Mouse (Mus musculus) midbrain, embryonic 10.5 days (tissue): Measurements from ENCODE around the gene Arsg. TPM values are rescaled to one million over a fixed set of nuclear protein-coding genes. Genes with fewer than 3 reads are reported as not detected.

Experiments
- DNase-seq: peaks from one replicate; pipeline ENCODE4 v3.0.0-alpha.2; 2017; ENCODE audit warnings: low spot score
- H3K27ac ChIP-seq: fragments of 300-500 bp; sonication (generic); replicated peaks from 2 replicates; pipeline ENCODE4 v1.5.1; 2016; ENCODE audit warnings: mild to moderate bottlenecking
- H3K27me3 ChIP-seq: fragments of 300-500 bp; sonication (generic); 2 replicates; pipeline ENCODE4 v1.6.1; 2016; ENCODE audit warnings: low read depth, mild to moderate bottlenecking; ENCODE audit not compliant: poor library complexity, severe bottlenecking
- H3K36me3 ChIP-seq: fragments of 300-500 bp; sonication (generic); 2 replicates; pipeline ENCODE4 v1.6.1; 2016; ENCODE audit warnings: mild to moderate bottlenecking, moderate library complexity
- H3K4me1 ChIP-seq: fragments of 300-500 bp; sonication (generic); 2 replicates; pipeline ENCODE4 v1.6.1; 2016
- H3K4me3 ChIP-seq: fragments of 300-500 bp; sonication (generic); 2 replicates; pipeline ENCODE4 v1.5.1; 2016; ENCODE audit warnings: mild to moderate bottlenecking, moderate library complexity
- H3K9me3 ChIP-seq: fragments of 300-500 bp; sonication (generic); replicated peaks from 2 replicates; pipeline ENCODE4 v1.6.1; 2016; ENCODE audit warnings: mild to moderate bottlenecking
- WGBS: fragments of 180-500 bp; shearing (Covaris S2); methylation state at CpG from one replicate; pipeline ENCODE4 v1.1.7; 2016; 5-methylcytosine and 5-hydroxymethylcytosine counted together
- polyA plus RNA-seq: library from polyadenylated mRNA; unstranded; fragments of >200 nt; fragmentation: Nextera tagmentation; extraction: Ambion mirVana; gene quantifications from 2 replicates; pipeline ENCODE4 v1.2.1, GENCODE M21; 2016

The Arsg gene
- polyA plus RNA-seq, 1 experiment from 2014 or later, result 1.9 TPM

DNA sequence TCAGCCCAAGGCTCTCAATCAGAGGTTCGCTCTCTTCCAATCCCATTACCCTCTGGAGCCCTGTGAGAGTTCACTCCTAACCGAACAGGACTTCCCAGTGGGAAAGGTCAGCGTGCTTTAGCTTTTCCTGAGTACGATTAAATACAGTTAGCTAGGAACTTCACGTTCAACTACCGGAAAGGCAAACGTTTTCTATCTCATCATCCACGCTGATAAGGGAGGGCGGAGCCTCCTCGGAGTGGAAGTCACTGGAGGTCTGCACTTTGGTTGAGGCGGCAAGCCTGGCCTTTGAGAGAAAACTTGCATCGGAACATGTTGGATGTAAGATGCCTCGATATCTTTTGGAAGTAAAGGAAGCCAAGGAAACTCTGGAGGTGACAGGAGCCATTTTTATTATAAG lies 113.8 kb downstream of the Arsg start:
- no peak for DNase-seq
- no peaks in the 10 kb centered on the region for H3K27me3 ChIP-seq
- 64% methylated on average over 13 of the region's 13 CpGs for WGBS
- no peak overlapping the region for H3K27ac ChIP-seq
- H3K36me3 ChIP-seq, result no peaks in the 10 kb centered on the region
- peaks cover 19% of the 10 kb centered on the region for H3K4me1 ChIP-seq
- H3K9me3 ChIP-seq, result no peaks in the 10 kb centered on the region
- H3K4me3 ChIP-seq, result no peak overlapping the region

DNA sequence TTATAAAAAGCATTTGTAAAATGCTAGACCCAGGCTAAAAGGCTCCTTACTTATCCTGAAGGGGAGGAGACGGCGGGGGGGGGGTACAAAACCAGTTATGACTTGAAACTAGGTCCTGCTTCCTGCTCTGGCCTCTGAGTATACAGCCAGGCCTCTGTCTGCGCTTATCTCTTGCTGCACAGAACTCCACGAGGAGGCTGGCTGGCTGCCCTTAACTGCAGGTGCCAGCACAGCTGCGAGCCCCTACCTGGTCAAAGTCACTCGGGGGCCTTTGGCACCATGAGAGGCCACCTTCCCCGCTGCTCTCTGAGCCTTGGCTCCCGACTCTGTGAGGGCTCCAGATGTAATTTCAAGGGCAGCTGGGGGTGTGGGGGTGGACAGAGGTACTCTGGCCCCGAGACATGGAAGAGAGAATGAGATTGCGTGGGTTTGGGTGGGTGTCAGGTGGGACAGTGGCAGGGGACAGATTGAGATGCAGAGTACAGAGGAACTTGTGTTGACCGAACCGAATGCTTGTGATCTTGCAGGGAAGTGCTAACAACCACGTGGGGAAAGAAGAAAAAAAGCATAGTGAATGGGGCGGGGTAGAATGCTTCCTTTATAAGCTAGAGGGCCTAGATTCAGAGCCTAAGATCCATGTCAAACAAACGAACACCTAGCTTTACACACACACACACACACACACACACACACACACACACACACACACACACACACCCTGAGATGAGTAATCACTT lies 114.6 kb downstream of the Arsg start:
- no peak overlapping the region for H3K4me3 ChIP-seq
- no peaks in the 10 kb centered on the region for H3K27me3 ChIP-seq
- peaks cover 12% of the 10 kb centered on the region for H3K4me1 ChIP-seq
- no peaks in the 10 kb centered on the region for H3K9me3 ChIP-seq
- 76% methylated on average over 15 of the region's 15 CpGs for WGBS
- H3K36me3 ChIP-seq, result no peaks in the 10 kb centered on the region
- DNase-seq, result no peak
- no peak overlapping the region; the same call in 1 of the 2 replicates for H3K27ac ChIP-seq

DNA sequence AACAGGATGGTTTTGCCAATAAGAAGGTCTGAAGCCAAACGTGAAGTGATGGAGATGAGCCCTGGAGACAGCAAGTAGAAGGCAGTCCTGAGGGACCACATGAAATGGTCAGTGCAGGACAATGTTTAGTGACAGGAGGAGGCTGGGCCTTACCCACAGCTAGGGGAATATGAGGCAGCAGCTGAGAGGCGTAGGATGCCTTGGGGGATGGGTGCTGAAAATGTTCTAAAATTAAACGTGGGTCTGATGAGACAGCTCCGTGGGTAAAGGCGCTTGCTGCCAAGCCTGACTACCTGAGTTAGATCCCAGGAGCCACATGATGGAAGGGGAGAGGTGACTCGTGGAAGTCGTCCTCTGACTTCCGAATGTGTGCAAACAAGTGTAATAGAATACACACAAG lies 116.8 kb downstream of the Arsg start:
- H3K27me3 ChIP-seq, result no peaks in the 10 kb centered on the region
- H3K4me3 ChIP-seq, result no peak overlapping the region
- 91% methylated on average over 8 of the region's 8 CpGs for WGBS
- no peaks in the 10 kb centered on the region for H3K9me3 ChIP-seq
- no peak for DNase-seq
- H3K36me3 ChIP-seq, result no peaks in the 10 kb centered on the region
- H3K27ac ChIP-seq, result no peak overlapping the region
- peaks cover 6% of the 10 kb centered on the region for H3K4me1 ChIP-seq

DNA sequence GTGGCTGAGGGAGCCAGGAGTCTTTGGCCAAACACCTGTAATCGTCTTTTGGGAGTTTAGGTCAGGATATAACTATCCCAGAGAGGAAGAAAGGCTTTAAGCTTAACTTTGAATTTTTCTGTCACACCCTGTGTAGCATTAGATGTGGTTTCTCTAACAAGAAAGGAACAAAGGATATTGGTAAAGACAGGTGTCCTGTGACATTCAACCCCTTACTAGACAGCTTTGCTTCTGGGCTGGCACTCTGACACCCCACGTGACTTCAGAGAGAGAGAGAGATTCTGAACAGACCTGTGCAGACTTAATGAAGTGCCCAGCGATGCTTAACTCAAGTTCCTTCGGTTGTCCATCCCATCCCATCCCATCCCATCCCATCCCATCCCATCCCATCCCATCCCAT lies 118.3 kb downstream of the Arsg start:
- no peak overlapping the region for H3K27ac ChIP-seq
- WGBS, result 90% methylated on average over 4 of the region's 4 CpGs

DNA sequence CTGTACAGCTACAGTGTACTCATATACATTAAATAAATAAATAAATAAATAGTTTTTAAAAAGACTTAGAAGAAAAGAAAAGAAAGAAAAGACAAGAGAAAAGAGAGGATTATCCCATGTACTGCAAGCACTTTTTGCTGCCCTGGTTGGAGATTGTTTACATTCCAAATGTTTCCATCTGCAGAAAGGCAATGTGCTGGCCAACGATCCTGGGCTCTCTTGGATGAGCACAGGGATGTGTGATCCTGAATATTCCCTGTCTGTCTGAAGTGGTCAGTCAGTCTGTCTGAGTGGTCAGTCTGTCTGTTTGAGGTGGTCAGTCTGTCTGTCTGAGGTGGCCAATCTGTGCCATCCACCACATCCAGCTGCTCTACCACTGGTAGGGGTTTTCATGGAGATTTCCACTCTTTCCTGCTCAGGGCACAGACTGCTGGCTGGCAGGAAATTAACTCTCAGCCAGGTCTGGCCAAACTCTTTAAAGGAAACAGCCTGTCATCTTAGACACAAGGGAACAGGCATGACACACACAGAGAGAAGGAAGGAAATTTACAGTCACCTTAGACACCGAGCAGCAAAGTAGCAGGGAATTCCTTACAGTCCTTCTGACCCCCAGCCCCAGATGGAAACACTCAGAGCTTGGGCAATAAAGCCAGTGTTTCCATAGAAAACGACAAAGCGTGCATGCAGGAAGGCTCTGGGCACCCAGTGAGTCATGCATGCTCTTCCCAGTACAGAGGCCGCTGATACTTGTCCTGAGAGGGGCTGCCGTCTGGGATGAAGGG lies 120.2 kb downstream of the Arsg start:
- WGBS, result 79% methylated on average over 6 of the region's 6 CpGs
- no peaks in the 10 kb centered on the region for H3K9me3 ChIP-seq
- no peaks in the 10 kb centered on the region for H3K4me1 ChIP-seq
- H3K27me3 ChIP-seq, result no peaks in the 10 kb centered on the region
- 0 out of 2 replicates have a peak, but pooled peaks cover 3% of the 10 kb centered on the region for H3K36me3 ChIP-seq
- no peak overlapping the region for H3K27ac ChIP-seq
- H3K4me3 ChIP-seq, result no peak overlapping the region
- DNase-seq, result no peak

More for the DNA sequence above, 118.3 kb downstream of the Arsg start:
- Histone ChIP-seq H3K36me3 (0 out of 2 replicates have a peak, but pooled peaks cover 3% of the 10 kb centered on the region), H3K9me3 (no peaks in the 10 kb centered on the region), H3K4me3 (no peak overlapping the region), H3K4me1 (peaks cover 6% of the 10 kb centered on the region), H3K27me3 (no peaks in the 10 kb centered on the region)
- no peak for DNase-seq

DNA sequence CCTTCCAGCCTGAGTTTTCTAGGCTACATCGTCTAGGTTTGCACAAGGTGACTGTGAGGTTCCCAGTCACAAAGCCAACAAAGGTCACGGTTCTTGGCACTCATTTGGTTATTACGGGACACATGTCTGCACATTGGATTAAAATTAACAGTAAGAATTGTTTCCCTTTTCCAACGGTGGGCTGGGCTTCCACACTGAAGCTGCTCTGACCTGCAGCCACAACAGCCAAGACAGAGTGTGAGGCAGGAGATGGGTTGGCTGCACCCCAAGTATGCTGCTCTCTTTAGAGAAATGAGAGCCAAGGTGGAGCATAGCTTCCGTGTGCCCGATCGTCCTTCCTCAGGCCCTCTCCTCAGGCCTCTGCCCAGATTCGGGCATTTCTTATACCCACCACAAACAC lies 121.6 kb downstream of the Arsg start:
- no peak for DNase-seq
- H3K4me3 ChIP-seq, result no peak overlapping the region
- 91% methylated on average over 8 of the region's 8 CpGs for WGBS
- H3K27me3 ChIP-seq, result no peaks in the 10 kb centered on the region
- H3K27ac ChIP-seq, result no peak overlapping the region
- no peaks in the 10 kb centered on the region for H3K4me1 ChIP-seq
- H3K36me3 ChIP-seq, result 0 out of 2 replicates have a peak, but pooled peaks cover 7% of the 10 kb centered on the region
- no peaks in the 10 kb centered on the region for H3K9me3 ChIP-seq

DNA sequence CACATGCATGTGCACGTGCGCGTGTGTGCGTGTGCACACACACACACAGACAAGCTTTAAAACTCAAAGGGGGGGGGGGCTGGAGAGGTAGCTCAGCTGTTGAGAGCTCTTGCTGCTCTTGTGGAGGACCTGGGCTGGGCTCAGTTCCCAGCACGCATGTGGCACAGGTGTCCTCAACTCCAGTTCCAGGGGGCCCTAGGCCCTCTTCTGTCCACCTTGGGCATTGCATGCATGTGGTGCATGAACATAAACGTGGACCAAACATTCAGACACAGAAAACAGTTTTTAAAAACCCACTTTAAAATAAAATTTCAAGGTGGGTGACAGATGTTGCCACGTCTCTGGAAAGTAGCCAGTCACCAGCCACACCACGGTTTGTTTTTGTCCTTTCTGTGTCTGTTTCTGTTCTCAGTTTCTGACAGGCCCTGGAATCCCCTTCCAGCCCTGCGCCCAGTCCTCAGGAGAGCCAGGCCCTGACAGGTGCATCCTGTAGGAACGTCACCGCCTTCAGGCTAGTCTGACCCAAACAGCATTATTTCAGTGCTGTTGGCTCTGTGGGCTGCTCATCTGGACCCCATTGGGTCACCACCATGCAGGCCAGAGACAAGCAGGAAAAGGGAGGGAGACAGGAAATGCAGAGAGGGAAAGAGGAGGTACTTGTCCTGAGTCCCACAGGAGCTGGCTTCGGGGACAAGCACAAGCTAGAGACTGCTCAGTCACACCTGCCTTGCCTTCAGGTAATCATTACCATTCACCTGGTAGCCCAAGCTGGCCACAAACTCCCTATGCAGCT lies 125.8 kb downstream of the Arsg start:
- Histone ChIP-seq H3K36me3 (peaks cover 29% of the 10 kb centered on the region), H3K4me3 (no peak overlapping the region), H3K4me1 (no peaks in the 10 kb centered on the region), H3K27ac (no peak overlapping the region), H3K9me3 (no peaks in the 10 kb centered on the region), H3K27me3 (no peaks in the 10 kb centered on the region)
- WGBS, result 87% methylated on average over 12 of the region's 12 CpGs
- DNase-seq, result no peak

DNA sequence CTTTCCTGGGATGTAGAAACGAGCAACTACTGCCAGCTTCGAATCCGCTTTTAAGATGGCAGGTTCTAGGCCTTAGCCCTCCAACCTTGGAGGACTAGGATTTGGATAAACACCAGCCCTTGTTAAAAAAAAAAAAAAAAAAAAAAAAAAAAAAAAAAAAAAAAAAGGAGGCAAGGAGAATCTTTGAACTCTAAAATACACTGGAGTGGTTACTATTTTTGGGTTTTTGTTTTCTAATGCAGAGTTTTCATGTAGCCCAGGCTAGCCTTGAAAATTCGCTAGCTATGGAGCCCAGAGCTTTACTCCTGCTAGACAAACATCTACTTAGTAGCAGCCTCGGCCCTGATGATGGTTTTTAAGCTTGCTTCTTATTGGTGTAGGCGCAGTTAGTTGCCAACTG lies 134.4 kb downstream of the Arsg start:
- no peak for DNase-seq
- Histone ChIP-seq H3K27ac (no peak overlapping the region), H3K9me3 (no peaks in the 10 kb centered on the region), H3K4me1 (peaks cover 33% of the 10 kb centered on the region), H3K36me3 (peaks cover 9% of the 10 kb centered on the region; the same call in 1 of the 2 replicates), H3K27me3 (no peaks in the 10 kb centered on the region; the same call in 1 of the 2 replicates), H3K4me3 (no peak overlapping the region)
- 81% methylated on average over 6 of the region's 6 CpGs for WGBS

DNA sequence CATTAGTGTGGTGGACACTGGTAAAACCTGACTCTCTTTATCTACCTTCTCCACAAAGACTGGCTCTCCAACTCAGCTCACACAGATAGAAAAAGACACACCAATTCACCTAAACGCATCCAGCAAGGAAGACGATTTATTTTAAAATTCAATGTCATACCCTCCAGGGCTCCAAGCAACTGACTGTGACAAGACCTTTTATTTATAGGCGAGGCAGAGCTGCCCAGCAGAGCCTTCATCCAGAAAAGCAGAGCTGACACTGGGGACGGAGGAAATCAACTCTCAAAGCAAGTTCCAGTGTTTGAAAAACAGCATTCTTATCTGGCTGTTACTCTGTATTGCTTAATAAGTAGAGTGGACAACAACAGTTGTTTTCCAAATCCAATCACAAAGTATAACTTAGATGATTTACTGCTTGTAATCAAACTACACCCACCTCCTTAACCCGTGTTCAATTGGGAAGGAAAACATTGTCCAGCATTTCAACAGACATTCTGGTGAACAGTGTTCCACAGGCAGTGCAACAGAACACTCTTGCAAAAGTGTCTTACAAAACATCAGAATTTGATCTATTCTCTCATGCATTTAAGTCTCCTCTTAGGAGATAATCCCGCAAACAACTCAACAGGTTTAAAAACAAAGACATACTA lies 135.9 kb downstream of the Arsg start:
- WGBS, result 79% methylated on average over 6 of the region's 6 CpGs
- DNase-seq, result no peak
- H3K27ac ChIP-seq, result no peak overlapping the region
- no peaks in the 10 kb centered on the region for H3K9me3 ChIP-seq
- no peak overlapping the region for H3K4me3 ChIP-seq
- H3K27me3 ChIP-seq, result peaks cover 4% of the 10 kb centered on the region; the same call in 1 of the 2 replicates
- peaks cover 33% of the 10 kb centered on the region for H3K4me1 ChIP-seq
- no peaks in the 10 kb centered on the region for H3K36me3 ChIP-seq

DNA sequence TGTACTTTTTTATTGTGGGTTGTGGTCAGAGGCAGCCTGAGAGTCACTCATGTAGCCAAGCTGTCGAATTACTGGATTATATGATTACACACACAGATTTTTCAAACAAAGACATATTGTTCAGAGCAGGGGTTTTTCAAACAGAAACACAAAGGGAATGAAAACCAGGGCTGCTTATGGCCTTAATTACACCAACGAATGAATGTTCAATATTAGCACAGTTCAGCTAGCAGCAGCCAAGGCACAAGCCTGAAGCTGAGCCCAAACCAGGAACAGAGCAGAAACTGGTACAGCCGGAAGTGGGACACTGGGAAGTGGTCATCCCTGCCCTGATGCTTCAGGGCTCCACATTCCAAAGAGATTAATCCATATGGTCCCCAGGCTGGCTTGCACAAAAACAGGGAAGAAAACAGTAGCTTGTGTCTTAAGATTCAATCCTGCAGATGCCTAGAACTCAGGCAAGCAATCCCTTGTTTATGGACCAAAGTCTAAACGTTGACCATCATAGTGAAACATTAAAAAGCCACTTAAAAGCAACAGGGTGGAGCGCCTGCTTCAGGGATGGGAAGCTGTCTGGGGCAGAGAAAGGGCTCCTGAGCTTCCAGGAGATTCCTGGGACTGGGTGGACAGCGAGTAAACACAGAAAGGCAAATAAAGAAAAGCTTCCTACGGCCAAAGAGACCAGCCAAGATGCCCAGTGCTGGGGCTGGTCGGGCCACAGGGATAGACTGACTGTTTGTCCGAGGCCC lies 137.0 kb downstream of the Arsg start:
- H3K27ac ChIP-seq, result peak overlapping the region; percentile 88
- DNase-seq, result peak; percentile 15
- H3K36me3 ChIP-seq, result no peaks in the 10 kb centered on the region
- H3K4me1 ChIP-seq, result peaks cover 33% of the 10 kb centered on the region
- 17% methylated on average over 9 of the region's 9 CpGs for WGBS
- H3K9me3 ChIP-seq, result no peaks in the 10 kb centered on the region
- peaks cover 4% of the 10 kb centered on the region; the same call in 1 of the 2 replicates for H3K27me3 ChIP-seq
- H3K4me3 ChIP-seq, result peak overlapping the region; percentile 70

DNA sequence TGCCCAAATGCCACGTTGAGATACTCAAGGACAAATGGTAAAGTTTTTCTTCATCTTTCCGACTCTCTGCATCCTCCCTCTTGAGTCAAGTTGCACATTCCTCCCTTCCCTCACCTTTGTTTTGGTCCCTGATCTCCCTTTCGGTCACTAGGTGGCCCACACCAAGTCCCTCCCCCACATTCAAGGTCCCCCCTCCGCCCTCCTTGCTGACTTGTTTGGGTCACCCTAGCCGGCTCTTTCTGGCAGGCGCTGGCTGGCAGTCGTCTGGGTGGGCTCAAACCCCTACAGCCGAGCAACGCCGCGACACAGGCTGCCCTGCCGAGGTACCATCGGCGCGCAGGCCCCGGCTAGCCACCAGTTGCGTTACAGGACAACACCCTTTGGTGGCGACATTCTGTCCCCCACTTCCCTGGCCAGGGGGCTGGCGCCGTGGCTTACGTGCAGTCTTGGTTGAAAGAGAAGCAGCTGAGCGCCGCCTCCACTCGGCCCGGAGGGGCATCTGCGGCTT lies 137.7 kb downstream of the Arsg start:
- WGBS, result under 1% methylated on average over 26 of the region's 26 CpGs
- peak overlapping the region; percentile 88 for H3K27ac ChIP-seq
- peak overlapping the region; percentile 70 for H3K4me3 ChIP-seq
- peaks cover 4% of the 10 kb centered on the region; the same call in 1 of the 2 replicates for H3K27me3 ChIP-seq
- no peaks in the 10 kb centered on the region for H3K9me3 ChIP-seq
- no peaks in the 10 kb centered on the region for H3K36me3 ChIP-seq
- no peak for DNase-seq
- H3K4me1 ChIP-seq, result peaks cover 33% of the 10 kb centered on the region
